In genomic region chr11:120092817-120093591, GRCm38 (mm10) we compare ENCODE assay signal across 14 mouse cellular contexts. TPM values are rescaled to one million over a fixed set of nuclear protein-coding genes. Genes with fewer than 3 reads are reported as not detected.
DNase-seq lines count a peak whose midpoint lies in the region; ATAC-seq and TF ChIP-seq lines count a peak whose summit lies in the region.
"Had no signal": no experiment of that assay in that cellular context is flagged by ENCODE, and none has a peak within 500 bp of the region (broad histone marks: within the 10 kb centered on the region; RNA-seq: fewer than 3 reads in every experiment).

No protein-coding gene starts in this region.

- H3K36me3 ChIP-seq in hindbrain, embryonic 13.5 days = peaks cover 68% of the 10 kb centered on the region
- peaks cover 2% of the 10 kb centered on the region; the same call in 1 of the 2 replicates for H3K36me3 ChIP-seq in hindbrain, embryonic 11.5 days (ENCODE audit: control insufficient read depth, insufficient read depth, low read length)
- H3K36me3 ChIP-seq in CH12.LX (replicated peaks in 1 of 2; ENCODE audit: control insufficient read depth in 1 of 2, insufficient read depth in 1 of 2, low read length in 1 of 2) = peaks cover 61 to 67% of the 10 kb centered on the region in 2 experiments
- peaks cover 63% of the 10 kb centered on the region for H3K36me3 ChIP-seq in liver, embryonic 13.5 days

- no peak for TF ChIP-seq CTCF in CH12.LX (conservative IDR thresholded peaks at IDR 0.05 in 1 of 2, IDR thresholded peaks at IDR 0.05 in 1 of 2; ENCODE audit: low read depth in 2 of 2, low read length in 2 of 2)

- in situ Hi-C loops in CH12.LX (cut with MboI; ENCODE audit: low pct_ligation_motif_present, low pct_unique_long_range_greater_than_20kb, low sequenced_read_pairs) = loop anchor here (10.0 kb wide), 1 partner anchor 178 kb away; the partner anchor contains the start of gene Chmp6

- H3K27me3 ChIP-seq in hindbrain, embryonic 13.5 days = no peaks in the 10 kb centered on the region; the same call in 1 of the 2 replicates
- H3K27me3 ChIP-seq in hindbrain, embryonic 11.5 days (ENCODE audit: control insufficient read depth, insufficient read depth, low read length) = no peaks in the 10 kb centered on the region
- no peaks in the 10 kb centered on the region for H3K27me3 ChIP-seq in CH12.LX (replicated peaks)
- no peaks in the 10 kb centered on the region for H3K27me3 ChIP-seq in liver, embryonic 13.5 days
- H3K27me3 ChIP-seq: heart, embryonic 13.5 days; limb, embryonic 15.5 days; midbrain, embryonic 12.5 days had no signal

- H3K4me1 ChIP-seq in hindbrain, embryonic 13.5 days (replicated peaks) = peaks cover 14% of the 10 kb centered on the region
- no peaks in the 10 kb centered on the region; the same call in 1 of the 2 replicates for H3K4me1 ChIP-seq in hindbrain, embryonic 11.5 days (replicated peaks; ENCODE audit: control insufficient read depth, insufficient read depth, low read length)
- peaks cover 3 to 55% of the 10 kb centered on the region in 2 experiments for H3K4me1 ChIP-seq in CH12.LX (ENCODE audit: control insufficient read depth in 1 of 2, insufficient read depth in 2 of 2)
- H3K4me1 ChIP-seq in liver, embryonic 13.5 days (replicated peaks) = peaks cover 21% of the 10 kb centered on the region

- 0 out of 2 replicates have a peak, but pooled peaks have one; percentile 14 for ATAC-seq in hindbrain, embryonic 13.5 days (ENCODE audit: low FRiP score)
- ATAC-seq in hindbrain, embryonic 11.5 days (ENCODE audit: low FRiP score) = no peak
- ATAC-seq in liver, embryonic 13.5 days (ENCODE audit: low read depth) = peak; percentile 21; the same call in 1 of the 2 replicates
- ATAC-seq: activated CD4-positive, CD25-positive, alpha-beta regulatory T cell, adult 4 months; inflammation-experienced regulatory T-cells, adult 6 months had no signal

- no peak overlapping the region for H3K4me2 ChIP-seq in hindbrain, embryonic 13.5 days
- no peak overlapping the region for H3K4me2 ChIP-seq in hindbrain, embryonic 11.5 days (replicated peaks; ENCODE audit: low read depth, low read length)
- H3K4me2 ChIP-seq in CH12.LX (ENCODE audit: insufficient read depth, low read depth, poor library complexity, severe bottlenecking) = no peak overlapping the region
- no peak overlapping the region for H3K4me2 ChIP-seq in liver, embryonic 13.5 days
- H3K4me2 ChIP-seq: heart, embryonic 13.5 days; limb, embryonic 15.5 days; midbrain, embryonic 12.5 days had no signal

- H3K9ac ChIP-seq in hindbrain, embryonic 13.5 days = no peak overlapping the region
- H3K9ac ChIP-seq in hindbrain, embryonic 11.5 days (ENCODE audit: low read depth, low read length) = no peak overlapping the region
- H3K9ac ChIP-seq in CH12.LX (ENCODE audit: insufficient read depth, low read depth) = no peak overlapping the region
- no peak overlapping the region for H3K9ac ChIP-seq in liver, embryonic 13.5 days
- H3K9ac ChIP-seq: heart, embryonic 13.5 days; limb, embryonic 15.5 days; midbrain, embryonic 12.5 days had no signal

- no peak for TF ChIP-seq EP300 in CH12.LX (IDR thresholded peaks at IDR 0.05; ENCODE audit: low read length)

- no peak overlapping the region for H3K27ac ChIP-seq in hindbrain, embryonic 13.5 days
- no peak overlapping the region for H3K27ac ChIP-seq in hindbrain, embryonic 11.5 days (ENCODE audit: low read depth, low read length)
- no peak overlapping the region for H3K27ac ChIP-seq in CH12.LX (ENCODE audit: insufficient read depth, low read depth)
- H3K27ac ChIP-seq in liver, embryonic 13.5 days = no peak overlapping the region
- H3K27ac ChIP-seq: heart, embryonic 13.5 days; limb, embryonic 15.5 days; midbrain, embryonic 12.5 days had no signal

- no peak for TF ChIP-seq POLR2A in CH12.LX (IDR thresholded peaks at IDR 0.05; ENCODE audit: low read depth, low read length)

- WGBS in hindbrain, embryonic 13.5 days = 80% methylated on average over 23 of the region's 23 CpGs
- WGBS in hindbrain, embryonic 11.5 days = 81% methylated on average over 20 of the region's 23 CpGs
- 79% methylated on average over 23 of the region's 23 CpGs for WGBS in liver, embryonic 13.5 days (ENCODE audit: insufficient replicate concordance)

- H3K79me2 ChIP-seq in CH12.LX (replicated peaks; ENCODE audit: control insufficient read depth, extremely low read depth, insufficient read depth, poor library complexity, severe bottlenecking) = no peaks in the 10 kb centered on the region

- H3K4me3 ChIP-seq in hindbrain, embryonic 13.5 days = no peak overlapping the region
- no peak overlapping the region for H3K4me3 ChIP-seq in hindbrain, embryonic 11.5 days (ENCODE audit: low read depth, low read length)
- H3K4me3 ChIP-seq in CH12.LX (replicated peaks in 1 of 3; ENCODE audit: low read depth in 2 of 3, low read length in 2 of 3, poor library complexity in 1 of 3) = no peak overlapping the region
- H3K4me3 ChIP-seq in liver, embryonic 13.5 days (replicated peaks) = no peak overlapping the region
- H3K4me3 ChIP-seq: heart, embryonic 13.5 days; limb, embryonic 15.5 days; midbrain, embryonic 12.5 days had no signal

- dilution Hi-C loops in CH12.LX (cut with MboI; ENCODE audit: extremely low pct_ligation_motif_present, extremely low pct_unique_long_range_greater_than_20kb, low sequenced_read_pairs) = no loop called here

- H3K9me3 ChIP-seq in hindbrain, embryonic 13.5 days = no peaks in the 10 kb centered on the region
- H3K9me3 ChIP-seq in hindbrain, embryonic 11.5 days (ENCODE audit: control insufficient read depth, low read length) = no peaks in the 10 kb centered on the region
- H3K9me3 ChIP-seq in CH12.LX (replicated peaks; ENCODE audit: low read length) = no peaks in the 10 kb centered on the region
- H3K9me3 ChIP-seq in liver, embryonic 13.5 days (replicated peaks) = no peaks in the 10 kb centered on the region
- H3K9me3 ChIP-seq: heart, embryonic 13.5 days; limb, embryonic 15.5 days; midbrain, embryonic 12.5 days had no signal

- TF ChIP-seq RAD21 in CH12.LX (IDR thresholded peaks at IDR 0.05; ENCODE audit: low read depth, low read length) = no peak

- DNase-seq in hindbrain, embryonic 11.5 days (ENCODE audit: low spot score) = no peak
- peak; percentile 45 for DNase-seq in CH12.LX (ENCODE audit: extremely low read depth)
- peak; percentile 65 for DNase-seq in ZHBTc4 (ENCODE audit: low read depth, low spot score)
- no peak for DNase-seq in liver, embryonic 13.5 days
- no peak for DNase-seq in c-Kit-positive CD71-positive TER-119-positive erythroid progenitor cells, embryonic 14.5 days (ENCODE audit: low spot score)
- DNase-seq in urinary bladder, postnatal 4 days (ENCODE audit: low spot score in 2 of 2) = no peak
- no peak for DNase-seq in cerebellum, postnatal 4 days (ENCODE audit: low spot score in 2 of 2)
- DNase-seq: cerebellum, adult 11-12 months had no signal

TF ChIP-seq in CH12.LX, 34 proteins besides CTCF, POLR2A, EP300 and RAD21:
- peak; percentile 42; the same call in 1 of the 2 replicates for TF ChIP-seq TCF12 (IDR thresholded peaks at IDR 0.05; ENCODE audit: low read depth, low read length)
- TF ChIP-seq SIN3A (IDR thresholded peaks at IDR 0.05; ENCODE audit: low read length) = no peak
- no peak for TF ChIP-seq ETS1 (conservative IDR thresholded peaks at IDR 0.05; ENCODE audit: low read depth, low read length)
- no peak for TF ChIP-seq ZMIZ1 (IDR thresholded peaks at IDR 0.05; ENCODE audit: low read depth, low read length)

RNA-seq across cellular contexts. Expression of gene Tepsin, which starts 5.5 kb away (rescaled TPM):
- polyA plus RNA-seq in hindbrain, embryonic 13.5 days (2015; fragmentation: Nextera tagmentation; extraction: Ambion mirVana) = 19.3 and 19.8 TPM in 2 replicates
- 16.9 and 17.6 TPM in 2 replicates for polyA plus RNA-seq in hindbrain, embryonic 11.5 days (2014; fragmentation: Nextera tagmentation; extraction: Ambion mirVana)
- total RNA-seq in CH12.LX (2012; rRNA removed) (22.1 and 22.3 TPM in 2 replicates), CH12.LX (2014; rRNA removed) (13.7 and 14.5 TPM in 2 replicates)
- 13.0 and 14.2 TPM in 2 replicates for polyA plus RNA-seq in CH12.LX (2012; ENCODE audit: insufficient read length, low read depth)
- 5.2 and 6.9 TPM in 2 replicates for polyA plus RNA-seq in liver, embryonic 13.5 days (2015; fragmentation: Nextera tagmentation; extraction: Ambion mirVana)

RNA-seq across cellular contexts. Expression of gene Ndufaf8, which starts 5.7 kb away (rescaled TPM):
- polyA plus RNA-seq in hindbrain, embryonic 13.5 days (2015; fragmentation: Nextera tagmentation; extraction: Ambion mirVana) = 52.7 and 57.0 TPM in 2 replicates
- 62.8 and 67.5 TPM in 2 replicates for polyA plus RNA-seq in hindbrain, embryonic 11.5 days (2014; fragmentation: Nextera tagmentation; extraction: Ambion mirVana)
- total RNA-seq in CH12.LX (2012; rRNA removed) = 88.0 and 103 TPM in 2 replicates
- total RNA-seq in CH12.LX (2014; rRNA removed) = 38.6 and 46.3 TPM in 2 replicates
- polyA plus RNA-seq in CH12.LX (2012; ENCODE audit: insufficient read length, low read depth) = 50.2 and 59.5 TPM in 2 replicates
- 46.5 and 52.1 TPM in 2 replicates for polyA plus RNA-seq in liver, embryonic 13.5 days (2015; fragmentation: Nextera tagmentation; extraction: Ambion mirVana)

RNA-seq across cellular contexts. Expression of gene Cep131, which starts 6.4 kb away (rescaled TPM):
- 23.2 and 26.7 TPM in 2 replicates for polyA plus RNA-seq in hindbrain, embryonic 13.5 days (2015; fragmentation: Nextera tagmentation; extraction: Ambion mirVana)
- polyA plus RNA-seq in hindbrain, embryonic 11.5 days (2014; fragmentation: Nextera tagmentation; extraction: Ambion mirVana) = 24.2 and 24.6 TPM in 2 replicates
- total RNA-seq in CH12.LX (2012; rRNA removed) = 15.9 and 20.9 TPM in 2 replicates
- 1.7 and 2.3 TPM in 2 replicates for total RNA-seq in CH12.LX (2014; rRNA removed)
- polyA plus RNA-seq in CH12.LX (2012; ENCODE audit: insufficient read length, low read depth) = 10.2 and 12.7 TPM in 2 replicates
- polyA plus RNA-seq in liver, embryonic 13.5 days (2015; fragmentation: Nextera tagmentation; extraction: Ambion mirVana) = 4.8 and 5.1 TPM in 2 replicates

RNA-seq across cellular contexts. Expression of gene Aatk, which starts 46.0 kb away (rescaled TPM):
- polyA plus RNA-seq in hindbrain, embryonic 13.5 days (2015; fragmentation: Nextera tagmentation; extraction: Ambion mirVana) = 24.1 and 24.3 TPM in 2 replicates
- polyA plus RNA-seq in hindbrain, embryonic 11.5 days (2014; fragmentation: Nextera tagmentation; extraction: Ambion mirVana) = 1.9 TPM in 2 replicates
- 0.08 and 0.17 TPM in 2 replicates for total RNA-seq in CH12.LX (2012; rRNA removed)
- 0.07 and 0.19 TPM in 2 replicates for total RNA-seq in CH12.LX (2014; rRNA removed)
- polyA plus RNA-seq in CH12.LX (2012; ENCODE audit: insufficient read length, low read depth) = 0.21 and 0.42 TPM in 2 replicates
- 0.32 and 0.39 TPM in 2 replicates for polyA plus RNA-seq in liver, embryonic 13.5 days (2015; fragmentation: Nextera tagmentation; extraction: Ambion mirVana)
- polyA plus RNA-seq: activated CD4-positive, CD25-positive, alpha-beta regulatory T cell, adult 4 months; inflammation-experienced regulatory T-cells, adult 6 months had no signal

RNA-seq across cellular contexts. Expression of gene Slc38a10, which starts 58.1 kb away (rescaled TPM):
- polyA plus RNA-seq in hindbrain, embryonic 13.5 days (2015; fragmentation: Nextera tagmentation; extraction: Ambion mirVana) = 110 and 115 TPM in 2 replicates
- 58.6 and 64.7 TPM in 2 replicates for polyA plus RNA-seq in hindbrain, embryonic 11.5 days (2014; fragmentation: Nextera tagmentation; extraction: Ambion mirVana)
- total RNA-seq in CH12.LX (2012; rRNA removed) (86.2 and 97.6 TPM in 2 replicates), CH12.LX (2014; rRNA removed) (42.8 and 47.1 TPM in 2 replicates)
- polyA plus RNA-seq in CH12.LX (2012; ENCODE audit: insufficient read length, low read depth) = 75.6 and 83.7 TPM in 2 replicates
- 35.5 and 38.3 TPM in 2 replicates for polyA plus RNA-seq in liver, embryonic 13.5 days (2015; fragmentation: Nextera tagmentation; extraction: Ambion mirVana)

Comparison
In these comparisons a context has a peak if more than half of its experiments do, and no peak if none do; other contexts are left out.
1. DNase-seq: peak in CH12.LX (single experiment) and ZHBTc4 (single experiment); none in hindbrain, embryonic 11.5 days (single experiment), liver, embryonic 13.5 days (single experiment), c-Kit-positive CD71-positive TER-119-positive erythroid progenitor cells, embryonic 14.5 days (single experiment), urinary bladder, postnatal 4 days (0 of 2) and cerebellum, postnatal 4 days (0 of 2).